Mouse (Mus musculus) layer of hippocampus, adult 2 months (tissue): ENCODE results near the gene Ager. TPM values are rescaled to one million over a fixed set of nuclear protein-coding genes. Genes with fewer than 3 reads are reported as not detected.

ENCODE experiments used
- DNase-seq, 2 experiments: peaks; one replicate each; pipeline ENCODE4 v3.0.0; 2022; ENCODE audit warnings: low spot score in 2 of 2
- H3K27ac ChIP-seq: fragments of 200-600 bp; 2 replicates; pipeline ENCODE4 v1.8.1; 2022
- H3K4me3 ChIP-seq: fragments of 200-600 bp; 2 replicates; pipeline ENCODE4 v1.8.1; 2022; ENCODE audit warnings: mild to moderate bottlenecking
- CTCF ChIP-seq: fragments of 200-600 bp; conservative IDR thresholded peaks from 2 replicates; pipeline ENCODE4 v1.8.1; 2022; ENCODE audit warnings: antibody characterized with exemption, mild to moderate bottlenecking, moderate library complexity
- total RNA-seq, 2 experiments: library from RNA; stranded (reverse); gene quantifications; 2 replicates each; pipeline ENCODE4 v1.2.3; 2021

Gene Ager
- total RNA-seq, 2 experiments from 2014 or later: 0.79 to 0.83 TPM

DNA sequence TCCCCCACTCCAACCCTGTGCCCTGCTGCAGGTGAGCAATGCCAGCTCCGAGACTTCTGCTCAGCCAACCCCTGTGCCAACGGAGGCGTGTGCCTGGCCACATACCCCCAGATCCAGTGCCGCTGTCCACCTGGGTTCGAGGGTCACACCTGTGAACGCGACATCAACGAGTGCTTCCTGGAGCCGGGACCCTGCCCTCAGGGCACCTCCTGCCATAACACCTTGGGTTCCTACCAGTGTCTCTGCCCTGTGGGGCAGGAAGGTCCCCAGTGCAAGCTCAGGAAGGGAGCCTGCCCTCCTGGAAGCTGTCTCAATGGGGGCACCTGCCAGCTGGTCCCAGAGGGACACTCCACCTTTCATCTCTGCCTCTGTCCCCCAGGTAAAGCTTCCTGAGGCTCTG, 30.4 kb upstream of the Ager start:
- no peak overlapping the region for H3K4me3 ChIP-seq
- no peak for TF ChIP-seq CTCF
- H3K27ac ChIP-seq: no peak overlapping the region
- DNase-seq: no peak

DNA sequence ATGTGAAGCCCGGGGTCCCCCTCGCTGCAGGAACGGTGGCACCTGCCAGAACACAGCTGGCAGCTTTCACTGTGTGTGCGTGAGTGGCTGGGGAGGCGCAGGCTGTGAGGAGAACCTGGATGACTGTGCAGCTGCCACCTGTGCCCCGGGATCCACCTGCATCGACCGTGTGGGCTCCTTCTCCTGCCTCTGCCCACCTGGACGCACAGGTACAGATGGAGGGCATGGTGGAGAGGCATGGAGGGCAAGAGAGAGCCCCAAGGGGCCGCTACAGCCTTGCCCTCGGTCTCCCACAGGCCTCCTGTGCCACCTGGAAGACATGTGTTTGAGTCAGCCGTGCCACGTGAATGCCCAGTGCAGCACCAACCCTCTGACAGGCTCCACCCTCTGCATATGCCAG, 29.2 kb upstream of the Ager start:
- TF ChIP-seq CTCF: no peak
- no peak for DNase-seq
- no peak overlapping the region for H3K27ac ChIP-seq
- no peak overlapping the region for H3K4me3 ChIP-seq

DNA sequence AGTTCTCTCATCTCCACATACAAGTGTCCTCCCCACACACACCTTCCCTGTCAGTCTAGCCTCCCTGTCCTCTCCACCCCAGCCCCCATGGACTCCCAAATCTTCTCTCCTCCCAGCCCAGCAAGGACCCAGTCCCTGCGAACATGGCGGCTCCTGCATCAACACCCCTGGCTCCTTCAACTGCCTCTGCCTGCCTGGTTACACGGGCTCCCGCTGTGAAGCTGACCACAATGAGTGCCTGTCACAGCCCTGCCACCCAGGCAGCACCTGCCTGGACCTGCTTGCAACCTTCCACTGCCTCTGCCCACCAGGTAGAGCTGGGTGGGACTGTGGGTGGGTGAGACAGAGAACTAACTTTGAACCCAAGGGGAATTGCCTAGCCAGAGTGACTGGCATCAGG, 27.7 kb upstream of the Ager start:
- DNase-seq: no peak
- no peak overlapping the region for H3K27ac ChIP-seq
- no peak overlapping the region for H3K4me3 ChIP-seq
- no peak for TF ChIP-seq CTCF

DNA sequence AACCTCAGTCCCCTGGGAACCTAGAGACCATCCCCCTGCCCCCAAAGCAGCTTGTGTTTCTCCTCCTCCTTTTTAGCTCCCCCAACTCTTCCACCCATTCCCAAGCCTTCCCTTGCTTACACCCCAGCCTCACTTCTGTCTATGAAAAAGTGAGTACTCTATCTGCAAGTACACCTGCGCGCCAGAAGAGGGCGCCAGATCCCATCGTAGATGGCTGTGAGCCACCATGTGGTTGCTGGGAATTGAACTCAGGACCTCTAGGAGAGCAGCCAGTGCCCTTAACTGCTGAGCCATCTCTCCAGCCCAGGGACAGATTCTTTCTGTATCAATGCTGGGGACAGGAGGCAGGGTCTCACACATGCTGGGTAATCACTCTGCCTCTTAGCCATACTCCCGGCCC, 25.8 kb upstream of the Ager start:
- Histone ChIP-seq H3K27ac (no peak overlapping the region), H3K4me3 (no peak overlapping the region)
- peak; percentile 68 for TF ChIP-seq CTCF
- no peak for DNase-seq

DNA sequence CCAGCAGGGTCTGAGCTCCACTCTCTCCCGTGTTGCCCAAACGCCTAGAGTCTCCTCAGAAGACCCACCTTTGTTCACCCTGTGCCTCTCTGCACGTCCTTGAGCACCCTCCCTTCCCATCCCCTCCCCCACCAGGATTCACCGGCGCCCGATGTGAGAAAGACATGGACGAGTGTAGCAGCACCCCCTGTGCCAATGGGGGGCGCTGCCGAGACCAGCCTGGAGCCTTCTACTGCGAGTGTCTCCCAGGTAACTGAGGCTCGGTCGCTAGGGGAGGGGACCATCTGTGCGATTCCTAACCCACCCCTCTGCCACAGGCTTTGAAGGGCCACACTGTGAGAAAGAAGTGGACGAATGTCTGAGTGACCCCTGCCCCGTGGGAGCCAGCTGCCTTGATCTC, 25.3 kb upstream of the Ager start:
- no peak for TF ChIP-seq CTCF
- no peak overlapping the region for H3K4me3 ChIP-seq
- DNase-seq: no peak

DNA sequence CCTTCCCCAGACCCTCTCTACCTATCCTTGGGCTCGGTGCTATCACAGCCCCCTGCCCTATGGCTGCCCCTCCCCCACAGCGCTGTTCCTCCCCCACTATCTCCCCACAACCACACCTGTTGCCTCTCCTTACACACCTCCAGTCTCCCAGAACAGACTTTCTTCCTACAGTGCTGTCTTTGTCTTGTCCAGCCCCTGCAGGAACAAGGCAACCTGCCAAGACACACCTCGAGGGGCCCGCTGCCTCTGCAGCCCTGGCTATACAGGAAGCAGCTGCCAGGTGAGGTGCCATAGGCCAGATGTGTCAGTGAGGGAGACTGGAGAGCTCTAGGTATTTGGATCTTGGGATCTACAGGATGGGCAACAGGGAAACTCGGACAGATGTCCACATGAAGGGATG, 21.1 kb upstream of the Ager start:
- H3K4me3 ChIP-seq: no peak overlapping the region
- TF ChIP-seq CTCF: no peak
- DNase-seq: no peak
- no peak overlapping the region for H3K27ac ChIP-seq

More for the DNA sequence above, 25.3 kb upstream of the Ager start:
- H3K27ac ChIP-seq: no peak overlapping the region

DNA sequence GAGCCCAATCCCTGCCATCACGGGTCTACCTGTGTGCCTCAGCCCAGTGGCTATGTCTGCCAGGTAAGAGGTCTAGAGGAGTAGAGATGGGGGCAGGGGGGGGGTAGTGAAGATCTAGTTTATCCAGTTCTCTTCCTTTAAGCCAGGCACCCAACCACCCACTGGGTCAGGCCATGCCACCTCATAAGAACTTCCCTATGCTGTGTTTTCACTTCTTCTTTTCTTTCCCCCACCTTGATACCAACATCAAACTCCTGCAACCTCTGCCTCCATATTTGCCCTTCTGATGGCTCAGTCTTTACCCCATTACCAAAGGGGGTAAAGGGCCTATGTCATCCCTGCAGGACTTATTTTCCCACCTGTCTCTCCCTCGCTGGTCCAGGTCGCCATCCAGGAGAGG, 19.6 kb upstream of the Ager start:
- DNase-seq: no peak
- Histone ChIP-seq H3K4me3 (no peak overlapping the region), H3K27ac (no peak overlapping the region)
- no peak for TF ChIP-seq CTCF

DNA sequence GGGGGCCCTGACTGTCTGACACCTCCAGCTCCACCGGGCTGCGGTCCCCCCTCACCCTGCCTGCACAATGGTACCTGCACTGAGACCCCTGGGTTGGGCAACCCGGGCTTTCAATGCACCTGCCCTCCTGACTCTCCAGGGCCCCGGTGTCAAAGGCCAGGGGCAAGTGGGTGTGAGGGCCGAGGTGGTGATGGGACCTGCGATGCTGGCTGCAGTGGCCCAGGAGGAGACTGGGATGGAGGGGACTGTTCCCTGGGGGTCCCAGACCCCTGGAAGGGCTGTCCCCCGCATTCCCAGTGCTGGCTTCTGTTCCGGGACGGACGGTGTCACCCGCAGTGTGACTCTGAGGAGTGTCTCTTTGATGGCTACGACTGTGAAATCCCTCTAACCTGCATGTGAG, 15.1 kb upstream of the Ager start:
- H3K4me3 ChIP-seq: no peak overlapping the region
- DNase-seq: no peak
- TF ChIP-seq CTCF: no peak
- H3K27ac ChIP-seq: no peak overlapping the region

DNA sequence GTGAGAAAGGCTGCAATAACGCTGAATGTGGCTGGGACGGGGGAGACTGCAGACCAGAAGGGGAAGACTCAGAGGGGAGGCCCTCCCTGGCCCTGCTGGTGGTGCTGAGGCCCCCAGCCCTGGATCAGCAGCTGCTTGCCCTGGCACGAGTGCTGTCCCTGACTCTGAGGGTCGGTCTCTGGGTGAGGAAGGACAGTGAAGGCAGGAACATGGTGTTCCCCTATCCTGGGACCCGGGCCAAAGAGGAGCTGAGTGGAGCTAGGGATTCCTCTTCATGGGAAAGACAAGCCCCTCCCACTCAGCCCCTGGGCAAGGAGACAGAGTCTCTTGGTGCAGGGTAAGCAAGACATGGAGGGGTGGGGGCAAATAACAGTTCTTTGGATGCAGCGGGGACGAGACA, 14.3 kb upstream of the Ager start:
- Histone ChIP-seq H3K27ac (no peak overlapping the region), H3K4me3 (no peak overlapping the region)
- no peak for DNase-seq
- no peak for TF ChIP-seq CTCF

DNA sequence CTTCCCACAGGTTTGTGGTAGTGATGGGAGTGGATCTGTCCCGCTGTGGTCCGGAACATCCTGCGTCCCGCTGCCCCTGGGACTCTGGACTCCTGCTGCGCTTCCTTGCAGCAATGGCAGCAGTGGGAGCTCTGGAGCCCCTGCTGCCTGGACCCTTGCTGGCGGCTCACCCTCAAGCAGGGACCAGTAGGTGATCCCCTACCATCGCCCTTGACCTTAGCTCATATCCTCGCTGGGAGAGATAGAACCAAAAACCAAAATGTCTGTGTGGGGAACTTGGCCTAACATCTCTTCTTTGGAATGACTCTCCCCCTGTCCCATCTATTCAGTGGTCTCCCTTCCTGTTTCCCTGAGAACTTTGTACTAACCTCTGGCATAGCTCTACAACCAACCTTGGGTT, 13.8 kb upstream of the Ager start:
- TF ChIP-seq CTCF: no peak
- Histone ChIP-seq H3K27ac (no peak overlapping the region), H3K4me3 (no peak overlapping the region)
- no peak for DNase-seq

DNA sequence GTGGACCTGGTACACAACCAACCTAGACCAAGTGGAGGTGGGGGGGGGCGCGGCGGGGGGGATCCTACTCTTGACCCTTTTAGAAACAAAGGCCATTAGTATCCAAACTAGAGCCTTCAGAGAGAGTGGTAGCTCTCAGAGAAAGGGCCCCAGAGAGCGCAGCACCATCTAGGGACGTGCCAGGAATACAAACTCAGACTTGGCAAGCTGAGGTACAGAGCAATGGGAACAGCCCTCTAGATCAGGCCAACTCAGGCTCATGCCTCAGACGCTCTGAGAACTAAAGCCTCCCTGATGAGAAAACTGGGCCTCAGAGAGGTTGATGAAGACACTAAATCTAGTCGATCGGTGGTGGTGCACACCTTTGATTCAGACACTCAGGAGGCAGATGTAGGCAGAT, 12.5 kb upstream of the Ager start:
- Histone ChIP-seq H3K27ac (peak overlapping the region; percentile 97; the same call in 1 of the 2 replicates), H3K4me3 (no peak overlapping the region)
- TF ChIP-seq CTCF: no peak
- no peak for DNase-seq

DNA sequence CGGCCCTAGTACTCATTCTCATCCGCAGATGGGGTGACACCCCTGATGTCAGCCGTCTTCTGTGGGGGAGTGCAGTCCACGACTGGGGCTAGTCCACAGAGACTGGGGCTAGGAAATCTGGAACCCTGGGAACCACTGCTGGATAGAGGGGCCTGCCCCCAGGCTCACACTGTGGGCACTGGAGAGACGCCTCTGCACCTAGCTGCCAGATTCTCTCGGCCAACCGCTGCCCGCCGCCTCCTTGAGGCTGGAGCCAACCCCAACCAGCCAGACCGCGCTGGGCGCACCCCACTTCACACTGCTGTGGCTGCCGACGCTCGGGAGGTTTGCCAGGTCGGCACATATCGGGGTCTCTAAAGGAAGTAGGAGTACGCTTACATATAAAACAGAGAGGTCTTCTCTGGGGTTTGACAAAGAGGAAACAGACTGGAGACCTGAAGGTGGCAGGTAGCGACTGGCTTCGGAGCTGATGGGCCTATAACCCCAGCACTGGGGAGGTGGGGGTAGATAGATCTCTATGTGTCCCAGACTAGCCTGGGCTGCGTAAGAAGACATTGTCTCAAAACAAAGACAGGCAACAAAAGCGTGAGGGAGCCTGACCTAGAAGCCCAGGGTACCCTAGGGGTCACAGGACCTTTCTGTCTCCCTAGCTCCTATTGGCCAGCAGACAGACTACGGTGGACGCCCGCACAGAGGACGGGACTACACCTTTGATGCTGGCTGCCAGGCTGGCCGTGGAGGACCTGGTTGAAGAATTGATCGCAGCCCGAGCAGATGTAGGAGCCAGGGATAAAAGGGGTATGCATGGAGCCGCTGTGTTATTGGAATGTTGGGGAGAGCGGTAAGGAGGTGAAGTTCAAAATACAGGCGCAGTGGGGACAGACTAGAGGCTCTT, 11.5 kb upstream of the Ager start:
- peak overlapping the region; percentile 93 for H3K4me3 ChIP-seq
- H3K27ac ChIP-seq: peak overlapping the region; percentile 97
- TF ChIP-seq CTCF: no peak
- DNase-seq: no peak

DNA sequence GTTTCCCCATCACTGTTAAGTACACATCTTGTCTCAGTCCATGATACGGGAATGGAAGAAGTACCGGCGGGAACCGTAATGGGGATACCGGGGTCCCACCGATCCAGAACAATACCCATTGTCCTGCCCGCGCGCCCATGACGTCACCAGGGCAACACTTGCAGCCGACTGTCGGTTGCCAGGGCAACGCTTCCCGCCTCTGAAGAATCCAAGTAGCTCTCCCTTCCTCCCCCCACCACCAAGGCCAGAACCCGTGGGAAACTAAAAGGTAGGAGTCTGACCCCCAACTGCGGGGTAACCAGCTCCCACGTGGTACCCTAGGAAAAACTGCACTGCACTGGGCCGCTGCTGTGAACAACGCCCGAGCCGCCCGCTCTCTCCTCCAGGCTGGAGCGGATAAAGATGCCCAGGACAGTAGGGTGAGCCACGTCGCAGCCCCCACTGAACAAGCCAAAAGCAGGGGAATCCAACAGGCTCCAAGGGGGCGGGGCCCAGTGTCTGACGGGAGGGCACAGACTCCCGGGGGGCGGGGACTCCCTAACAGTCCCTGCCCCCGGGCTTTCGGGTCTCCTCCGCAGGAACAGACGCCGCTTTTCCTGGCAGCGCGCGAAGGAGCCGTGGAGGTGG, 10.8 kb upstream of the Ager start:
- peak overlapping the region; percentile 97 for H3K27ac ChIP-seq
- peak overlapping the region; percentile 93 for H3K4me3 ChIP-seq
- no peak for TF ChIP-seq CTCF
- peak; percentile 84 to 88 for DNase-seq

DNA sequence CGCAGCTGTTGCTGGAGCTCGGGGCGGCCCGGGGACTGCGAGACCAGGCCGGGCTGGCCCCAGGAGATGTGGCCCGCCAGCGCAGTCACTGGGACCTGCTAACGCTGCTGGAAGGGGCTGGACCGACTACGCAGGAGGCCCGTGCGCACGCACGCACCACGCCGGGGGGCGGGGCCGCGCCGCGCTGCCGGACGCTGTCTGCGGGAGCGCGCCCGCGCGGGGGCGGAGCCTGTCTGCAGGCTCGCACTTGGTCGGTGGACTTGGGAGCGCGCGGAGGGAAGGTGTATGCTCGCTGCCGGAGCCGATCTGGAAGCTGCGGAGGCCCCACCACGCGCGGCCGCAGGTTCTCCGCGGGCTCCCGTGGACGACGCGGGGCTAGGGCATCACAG, 10.2 kb upstream of the Ager start:
- no peak for TF ChIP-seq CTCF
- Histone ChIP-seq H3K27ac (peak overlapping the region; percentile 97), H3K4me3 (peak overlapping the region; percentile 93)
- DNase-seq: peak; percentile 96 to 99
